Mouse (Mus musculus) spleen, postnatal 14 days (tissue): ENCODE measurements around the gene P2ry2.

Experiments used
- DNase-seq, 2 experiments: peaks; one replicate each; pipeline ENCODE4 v3.0.0; 2021 to 2022; ENCODE audit warnings: low spot score in 2 of 2

Gene P2ry2

DNA sequence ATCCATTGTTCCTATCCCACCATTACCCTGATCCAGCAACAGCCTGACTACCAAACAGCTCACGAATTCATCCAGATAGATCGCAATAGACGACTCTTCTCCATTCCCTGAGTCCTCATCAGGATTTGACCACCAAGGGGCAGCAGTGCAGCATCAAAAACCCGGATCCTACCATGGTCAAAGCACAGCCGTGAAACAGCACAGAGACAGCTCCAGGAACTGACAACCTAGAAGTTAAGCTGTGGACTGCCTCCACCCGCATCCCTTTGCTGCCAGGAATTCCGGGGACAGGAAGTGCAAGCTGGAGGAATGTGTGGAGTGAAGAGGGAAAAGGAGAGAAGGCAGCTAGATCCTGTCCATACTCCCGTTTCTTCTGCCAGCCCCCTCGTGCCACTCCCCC lies 24.6 kb downstream of the P2ry2 start:
- peak in 1 of 2 experiments; percentile 54 for DNase-seq

DNA sequence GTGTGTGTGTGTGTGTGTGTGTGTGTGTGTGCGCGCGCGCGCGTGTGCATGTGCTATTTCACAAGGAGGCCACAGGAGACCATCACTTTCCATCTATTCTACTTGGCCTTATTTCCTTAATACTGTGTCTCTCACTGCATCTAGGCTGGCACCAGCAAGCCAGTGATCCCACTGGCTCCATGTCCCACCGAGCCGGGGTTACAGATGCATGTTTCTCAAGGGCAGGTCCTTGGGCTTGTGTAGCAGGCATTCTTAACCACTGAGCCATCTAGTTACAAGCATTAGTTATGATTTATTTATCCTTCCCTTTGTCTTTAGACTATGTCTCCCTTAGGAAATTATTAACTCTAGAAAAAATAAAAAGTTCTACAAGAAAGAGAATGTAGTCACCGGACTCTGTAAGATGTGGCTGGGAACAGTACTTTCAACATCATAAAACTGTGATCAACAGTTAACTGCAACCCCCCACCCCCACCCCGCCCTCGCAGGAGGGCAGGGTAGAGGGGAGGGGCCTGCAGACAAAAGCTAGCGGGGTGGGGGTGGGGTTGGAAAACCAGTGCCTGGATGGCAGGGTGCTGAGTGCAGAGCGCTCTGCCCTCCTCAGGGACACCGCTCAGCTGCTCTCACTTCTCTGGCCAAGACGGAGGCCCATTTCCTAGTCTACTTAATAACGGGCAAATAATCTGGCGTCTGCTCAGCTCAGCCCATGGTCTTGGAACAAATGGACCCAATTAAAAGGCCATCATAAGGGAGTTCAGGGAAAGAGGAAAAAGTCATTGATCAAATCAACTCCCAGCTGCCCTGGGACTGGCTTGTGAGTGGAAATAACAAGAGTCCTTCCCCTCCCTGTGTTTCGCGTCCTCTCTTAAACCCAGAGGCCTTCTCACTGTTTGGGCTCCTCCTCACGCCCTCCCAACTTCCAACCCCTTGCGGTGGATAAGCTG lies 27.9 kb downstream of the P2ry2 start:
- no peak for DNase-seq

DNA sequence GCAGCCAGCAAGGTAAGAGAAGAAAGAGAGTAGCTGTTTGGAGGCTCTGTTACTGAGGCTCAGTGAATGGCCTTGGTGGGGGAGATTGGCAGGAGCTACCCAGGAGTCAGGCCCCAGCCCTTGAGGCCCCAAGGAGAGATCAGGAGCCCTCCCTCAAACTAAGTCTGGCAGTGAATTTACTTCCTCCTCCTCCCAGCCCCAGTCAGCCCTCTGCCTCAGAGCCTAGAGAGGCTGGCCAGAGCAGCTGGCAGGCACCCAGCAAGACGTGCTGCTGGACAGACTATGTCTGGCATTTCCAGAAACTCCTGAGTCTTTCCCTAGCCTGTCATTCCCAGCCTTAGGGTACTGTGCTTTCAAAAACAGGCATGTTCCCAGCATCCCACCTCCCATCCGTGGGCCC lies 33.5 kb downstream of the P2ry2 start:
- DNase-seq = no peak

DNA sequence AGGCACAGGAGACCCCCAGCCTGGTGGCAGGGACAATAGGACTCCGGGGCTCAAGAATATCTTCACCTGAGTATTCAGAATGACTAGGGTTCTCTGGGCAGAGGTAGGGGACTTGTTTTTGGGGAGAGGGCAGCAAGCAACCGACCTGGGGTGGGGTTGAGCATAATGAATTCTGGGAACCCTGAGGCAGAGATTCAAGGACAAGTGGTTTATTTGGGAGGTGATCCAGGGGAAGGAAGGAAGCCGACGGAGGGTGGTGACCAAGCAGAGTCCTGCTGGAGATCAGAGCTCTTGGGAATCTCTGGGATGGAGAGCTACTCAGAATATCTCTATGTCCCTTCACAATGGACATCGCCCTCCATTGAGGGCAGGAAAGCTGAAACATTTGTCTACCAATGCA lies 34.5 kb downstream of the P2ry2 start:
- no peak for DNase-seq

DNA sequence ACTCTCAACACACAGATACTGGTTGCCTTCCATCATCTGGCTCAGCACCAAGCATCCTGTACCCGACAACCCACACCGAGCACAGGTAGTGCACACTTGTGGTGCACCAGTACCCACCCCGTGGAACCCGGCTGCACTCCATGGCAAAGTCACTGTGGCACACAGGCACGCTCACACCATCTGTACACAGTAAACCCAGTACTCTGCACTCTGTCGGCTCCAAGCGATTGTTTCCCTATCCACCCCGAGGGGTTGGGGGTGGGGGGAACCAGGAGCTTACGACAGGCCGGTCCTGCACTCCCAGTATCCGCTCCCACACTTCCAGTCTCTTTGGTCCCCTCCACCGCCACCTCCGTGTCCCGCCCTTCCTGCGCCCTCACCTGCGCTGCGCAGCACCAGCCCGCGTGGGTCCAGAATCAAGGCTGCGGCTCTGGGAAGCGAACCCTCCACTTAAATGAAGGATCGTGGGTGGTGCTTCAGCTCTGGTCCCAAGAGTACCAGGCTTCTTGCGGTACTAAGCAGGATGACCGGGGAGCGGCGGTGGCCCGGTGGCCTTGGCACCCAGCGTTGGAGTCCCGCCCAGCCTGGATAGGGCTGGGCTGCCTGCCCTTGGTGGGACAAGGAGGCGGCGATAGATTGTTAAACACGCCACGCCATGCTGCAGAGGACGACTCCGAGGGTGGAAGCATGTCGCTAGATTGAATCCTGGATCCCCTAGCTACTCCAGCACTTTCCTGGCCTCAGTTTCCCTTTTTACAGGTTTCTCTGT lies 38.3 kb downstream of the P2ry2 start, which contains the start of gene P2ry6:
Gene P2ry6 (minus strand): TSS at position 515 of the 769 bp plus-strand sequence.
- DNase-seq = no peak

DNA sequence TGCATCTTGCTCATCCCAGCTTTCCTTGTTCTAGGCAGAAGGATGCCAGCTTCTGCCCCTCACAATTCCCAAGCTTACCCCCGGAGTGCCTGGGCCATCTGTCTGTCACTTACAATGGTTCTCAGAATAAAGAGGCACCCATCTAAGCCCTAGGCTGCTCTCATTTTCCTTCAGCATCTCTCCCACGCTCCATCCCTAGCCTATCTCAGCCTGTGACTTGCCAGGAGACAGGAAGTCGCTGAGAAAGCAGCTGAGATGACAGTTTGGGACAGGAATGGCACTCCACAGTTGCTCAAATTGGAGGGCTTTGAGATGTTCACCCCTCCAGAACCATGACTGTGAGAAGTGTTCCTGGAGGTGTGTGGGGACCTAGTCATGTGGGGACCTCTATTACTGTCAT lies 39.8 kb downstream of the P2ry2 start:
- DNase-seq = no peak

DNA sequence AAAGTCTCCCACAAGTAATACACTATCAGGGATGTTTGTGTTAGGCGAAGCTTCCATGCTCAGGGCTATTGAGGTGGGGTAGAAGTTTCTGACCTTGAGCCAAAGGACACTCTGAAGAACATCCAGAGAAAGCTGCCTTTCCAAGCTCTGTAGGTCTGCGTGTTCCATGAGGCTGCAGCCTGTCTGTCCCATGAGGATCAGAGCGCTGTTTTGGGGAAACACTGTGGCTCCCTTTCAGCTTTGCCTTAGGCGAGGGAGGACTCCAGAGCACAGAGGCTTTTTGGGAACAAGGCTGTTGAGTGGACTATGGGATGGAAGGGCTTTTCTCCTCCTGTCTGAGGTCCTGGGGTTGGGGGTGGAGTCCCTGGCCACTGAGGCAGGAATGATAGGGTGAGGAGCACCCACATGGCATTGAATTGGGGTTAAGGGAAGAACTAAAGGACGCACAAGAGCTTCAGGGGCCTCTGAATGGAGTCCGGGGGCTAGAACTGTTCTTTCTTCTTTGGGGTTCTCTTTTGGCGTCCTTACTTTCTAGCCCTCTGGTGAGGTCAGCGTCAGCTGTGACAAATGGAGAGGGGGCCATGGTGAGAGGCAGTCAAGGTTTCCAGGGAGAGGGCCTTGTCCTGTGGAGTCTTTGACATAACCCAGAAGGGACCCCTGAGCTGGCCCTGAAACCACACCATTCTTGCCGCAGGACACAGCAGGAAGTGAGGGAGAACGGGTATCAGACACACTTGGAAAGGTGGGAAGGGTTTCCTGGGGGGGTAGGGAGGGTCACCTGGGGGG lies 43.6 kb downstream of the P2ry2 start:
- DNase-seq = no peak

DNA sequence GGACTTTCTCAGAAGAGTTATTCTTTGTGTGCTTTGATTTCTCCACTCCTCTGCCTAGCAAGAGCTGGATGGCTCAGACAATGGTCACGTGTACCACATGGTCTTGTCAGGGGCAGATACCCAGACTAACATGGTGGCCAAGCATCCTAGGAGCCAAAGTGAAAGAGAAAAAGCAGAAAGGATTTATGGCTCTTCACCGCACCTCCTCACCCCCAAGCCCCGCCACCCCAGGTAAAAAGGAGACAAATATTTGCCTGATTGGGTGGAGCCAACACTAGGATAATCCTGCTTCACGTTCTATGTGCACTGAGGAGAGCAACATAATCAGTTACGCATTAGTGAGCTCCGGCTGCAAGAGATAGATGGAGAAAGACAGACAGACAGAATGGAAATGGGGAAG lies 44.3 kb downstream of the P2ry2 start:
- DNase-seq = no peak

DNA sequence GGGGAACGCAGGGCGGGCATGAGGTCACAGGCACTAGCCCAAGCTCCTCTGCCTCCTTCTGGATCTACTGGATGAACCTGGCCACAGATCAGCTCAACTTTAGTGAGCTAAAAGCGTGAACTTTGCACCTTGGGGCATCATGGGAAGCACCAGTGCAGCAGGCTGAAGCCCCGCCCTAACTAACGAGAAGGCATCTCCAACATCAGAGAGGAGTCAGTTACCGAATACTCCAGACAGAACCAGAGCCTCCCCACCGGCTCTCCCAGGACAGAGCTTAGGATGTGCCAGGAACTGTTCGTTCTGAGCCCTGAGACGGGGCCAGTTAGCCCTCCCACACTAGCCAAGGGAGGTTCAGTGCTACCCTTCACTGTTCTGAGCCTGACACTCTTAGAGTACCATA lies 44.8 kb downstream of the P2ry2 start:
- no peak for DNase-seq

DNA sequence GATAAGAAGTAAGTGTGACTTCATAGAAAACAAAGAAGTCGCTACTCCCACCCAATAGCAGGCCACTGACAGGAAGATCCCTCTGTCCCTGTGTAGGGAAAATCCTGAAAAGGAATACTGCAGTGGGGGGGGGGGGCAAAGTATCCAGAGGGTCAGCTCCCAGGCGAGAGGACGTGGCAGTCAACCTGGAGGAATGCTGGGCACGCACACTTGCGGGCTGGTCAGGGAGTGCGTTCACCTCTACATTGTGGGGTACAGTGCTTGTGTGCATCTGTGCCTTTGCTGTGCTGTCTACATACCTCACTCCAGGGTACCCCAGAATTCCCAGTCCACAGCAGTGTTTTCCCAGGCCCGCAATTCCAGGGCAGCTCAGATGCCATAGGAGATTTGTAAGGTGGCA lies 46.7 kb downstream of the P2ry2 start:
- no peak for DNase-seq

DNA sequence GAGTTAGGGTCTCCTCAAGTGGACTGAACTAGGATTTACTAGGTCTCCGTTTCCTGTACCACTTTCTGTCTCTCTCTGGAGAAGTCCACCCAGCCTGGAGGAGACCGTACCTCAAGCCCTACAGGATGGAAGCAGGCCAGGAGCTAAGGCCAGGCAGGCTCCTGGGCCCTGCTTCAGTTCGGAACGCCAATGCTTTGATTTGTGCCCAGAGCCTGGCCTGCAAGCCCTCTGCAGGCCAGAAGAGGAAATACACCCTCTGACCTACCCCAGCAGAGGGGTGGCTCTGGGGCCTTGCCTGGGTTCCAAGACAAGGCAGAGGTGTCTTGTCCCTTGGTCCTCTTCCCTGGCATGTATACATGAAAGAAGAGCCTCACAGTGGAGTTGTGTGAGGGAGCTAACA lies 47.6 kb downstream of the P2ry2 start:
- no peak for DNase-seq

DNA sequence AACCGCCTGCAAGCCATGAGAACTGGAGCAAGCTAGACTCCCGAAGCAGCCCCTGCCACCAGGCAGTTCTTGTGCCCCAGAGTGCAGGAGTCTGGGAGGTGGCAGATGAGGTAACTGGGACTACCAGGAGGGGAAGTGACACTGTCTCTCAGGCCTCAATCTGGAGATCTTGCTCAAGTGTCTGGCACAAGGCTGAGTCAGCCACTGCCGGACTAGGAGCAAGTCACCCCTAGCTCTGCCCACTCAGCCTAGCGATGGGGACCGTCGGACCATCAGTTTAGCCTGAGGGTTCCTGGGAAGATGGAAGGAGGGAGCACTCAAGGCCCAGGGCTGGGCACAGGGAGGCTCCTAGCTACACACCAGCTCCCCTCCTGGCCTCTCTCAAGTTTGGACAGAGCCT lies 48.4 kb downstream of the P2ry2 start:
- DNase-seq = no peak

DNA sequence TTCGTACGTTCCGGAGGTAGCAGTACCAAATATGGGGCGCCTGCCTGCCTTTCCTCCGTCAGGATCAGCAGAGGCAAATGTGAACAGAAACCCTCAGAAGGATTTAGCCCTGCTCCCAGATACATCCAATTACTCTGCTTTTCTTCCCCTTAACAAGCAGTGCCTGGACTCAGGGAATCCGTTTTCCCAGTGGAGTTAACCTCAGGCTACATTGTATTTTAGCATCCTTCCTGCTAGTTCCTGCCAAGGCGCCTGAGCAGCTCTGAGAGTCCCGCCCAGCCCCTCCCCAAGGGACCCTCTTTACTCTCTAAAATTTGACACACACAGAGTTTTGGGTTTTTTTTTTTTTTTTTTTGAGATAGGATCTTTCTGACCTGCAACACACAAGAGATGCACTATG lies 49.3 kb downstream of the P2ry2 start:
- no peak for DNase-seq

DNA sequence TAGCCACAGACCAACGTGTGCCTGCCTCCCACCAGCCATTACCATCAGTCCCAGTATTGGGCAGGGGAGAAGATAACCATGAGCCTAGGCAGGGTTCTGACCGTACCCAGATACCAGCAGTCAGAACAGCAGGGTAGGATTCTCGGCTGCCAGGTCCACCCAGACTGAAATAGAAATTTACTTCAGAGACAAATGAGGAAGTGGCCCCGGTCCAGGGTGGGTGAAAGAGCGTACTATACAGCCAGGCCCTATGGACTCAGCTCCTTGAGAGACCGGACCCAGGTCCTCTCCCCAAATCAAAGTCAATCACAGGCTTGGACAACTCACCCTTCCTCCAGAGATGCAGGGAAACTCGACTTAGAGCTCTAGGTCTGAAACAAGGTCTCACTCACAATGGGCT lies 51.5 kb downstream of the P2ry2 start:
- DNase-seq = no peak

DNA sequence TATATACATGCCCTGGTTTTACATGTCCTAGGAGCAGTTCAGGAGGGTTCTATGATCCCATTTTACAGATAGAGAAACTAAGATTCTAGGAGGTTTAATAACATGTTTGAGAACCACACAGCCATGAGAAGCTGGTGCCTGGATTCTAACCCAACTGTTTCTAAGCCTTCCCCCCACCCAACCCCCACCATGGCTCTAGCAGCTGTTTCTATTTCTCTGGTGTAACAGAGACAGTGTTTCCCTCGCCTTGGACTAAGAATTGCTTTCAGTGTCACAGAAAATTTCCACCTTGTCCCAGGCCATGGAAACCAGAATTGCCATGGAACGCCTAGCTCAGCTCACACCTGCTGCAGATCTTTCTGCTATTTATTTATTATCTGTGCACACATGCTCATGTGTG lies 52.2 kb downstream of the P2ry2 start:
- DNase-seq = no peak

DNA sequence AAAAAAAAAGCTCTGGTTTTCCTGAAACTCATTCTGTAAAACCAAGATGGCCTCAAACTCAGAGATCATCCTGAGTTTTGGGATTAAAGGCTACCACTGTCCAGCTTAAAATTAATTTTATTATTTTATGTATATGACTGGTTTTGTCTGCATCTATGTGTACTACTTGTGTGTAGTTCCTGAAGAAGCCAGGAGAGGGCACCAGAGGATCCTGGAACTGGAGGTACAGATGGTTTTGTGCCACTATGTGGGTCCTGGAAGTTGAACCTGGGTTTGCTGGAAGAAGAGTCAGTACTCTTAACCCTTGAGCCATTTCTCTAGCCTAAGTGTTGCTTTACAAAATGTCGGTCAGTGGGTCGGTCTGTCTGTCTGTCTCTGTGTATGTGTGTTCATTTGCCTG lies 54.2 kb downstream of the P2ry2 start:
- no peak for DNase-seq

DNA sequence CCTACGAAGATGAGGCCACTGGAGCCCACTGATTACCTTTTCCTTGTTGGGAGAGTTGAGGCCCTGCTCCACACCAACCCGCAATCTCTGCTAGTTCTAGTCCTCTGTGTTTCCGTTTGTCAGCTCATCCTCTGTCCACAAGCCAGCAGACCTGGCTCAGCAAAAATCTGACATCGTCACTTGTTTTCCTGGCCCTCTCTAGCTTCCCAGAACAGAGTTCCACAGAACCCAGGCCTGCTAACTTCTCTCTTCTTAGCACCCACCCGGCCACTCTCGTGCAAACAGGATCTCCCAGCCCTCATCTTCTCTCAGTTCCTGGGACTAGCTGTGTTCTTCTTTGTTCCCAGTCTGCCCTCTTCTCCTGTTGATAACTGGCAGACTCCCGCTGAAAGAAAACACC lies 60.0 kb downstream of the P2ry2 start:
- no peak for DNase-seq

DNA sequence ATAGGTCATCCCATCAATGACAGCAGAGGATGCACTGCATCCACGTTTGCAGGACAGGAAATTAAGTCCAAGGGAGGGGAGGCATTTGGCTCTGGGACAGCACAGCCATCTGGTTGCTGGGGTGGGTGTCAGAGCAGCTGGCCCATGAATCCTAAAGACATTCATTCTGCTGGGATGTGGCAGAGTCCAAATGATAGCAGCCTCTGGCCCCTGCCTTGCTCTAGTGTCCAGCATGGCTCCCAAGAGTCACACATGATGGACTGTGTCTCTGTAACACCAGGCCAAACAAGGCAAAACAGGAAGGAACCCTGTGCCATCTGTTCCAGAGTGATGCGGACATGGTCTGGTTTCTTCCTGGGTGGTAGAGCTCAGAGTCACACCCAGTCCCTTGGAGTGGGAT lies 60.8 kb downstream of the P2ry2 start:
- no peak for DNase-seq

DNA sequence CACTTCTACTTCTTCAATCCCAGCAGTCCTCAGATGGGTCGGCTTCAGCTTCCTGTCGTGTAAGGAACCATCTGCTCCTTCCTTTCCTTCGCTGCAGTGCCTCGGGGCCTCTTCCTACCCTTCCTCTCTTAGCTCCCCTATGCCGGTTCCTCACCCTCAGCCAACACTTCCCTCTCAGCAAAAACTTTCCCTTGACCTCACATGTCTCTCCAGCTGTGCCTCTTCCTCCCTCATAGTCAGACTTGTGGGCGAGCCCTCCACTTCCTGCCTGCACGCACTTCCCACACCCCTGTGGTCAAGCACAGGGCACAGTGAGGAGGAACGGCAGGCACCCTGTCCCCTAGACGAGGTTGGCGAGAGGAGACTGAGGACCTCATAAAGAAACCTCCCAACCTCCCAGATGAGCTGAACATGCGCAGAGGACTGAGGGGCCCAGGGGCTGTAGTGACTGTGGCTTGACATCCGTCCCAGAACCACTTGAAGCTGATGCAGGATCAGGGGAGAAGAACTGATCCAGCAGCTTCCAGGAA lies 62.1 kb downstream of the P2ry2 start:
- peak in 1 of 2 experiments; percentile 4 for DNase-seq

DNA sequence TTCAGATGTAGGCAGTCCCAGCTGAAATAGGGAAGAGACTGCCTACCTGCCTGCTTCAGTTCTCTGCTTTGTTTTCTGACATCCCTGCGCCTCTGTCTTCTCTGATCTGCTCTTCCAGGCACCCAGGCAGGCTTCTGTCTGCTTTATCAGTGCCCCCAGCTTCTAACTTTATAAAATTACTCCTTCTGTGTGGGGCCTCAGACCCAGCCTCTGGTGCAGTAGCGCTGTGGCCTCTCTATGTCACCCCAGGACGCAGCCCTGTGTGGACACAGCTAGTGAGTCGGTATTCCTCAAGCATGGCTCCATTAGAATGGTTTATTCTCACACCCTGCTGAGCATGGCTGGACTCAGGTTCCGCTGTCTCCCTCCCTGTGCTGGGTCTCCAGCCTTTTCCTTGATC lies 62.6 kb downstream of the P2ry2 start:
- DNase-seq = no peak
